Mouse (Mus musculus): ENCODE measurements at regions not wholly inside any gene's neighbourhood (a gene's known extent, or its start where the extent isn't known, plus 50 kb on each side); places are given as distances from the start of the nearest gene placed in this dataset.

- no peak for DNase-seq
Measured at GRCm38 (mm10) chr13:106525406-106526206, 411.2 kb downstream of the Ipo11 start.

DNA sequence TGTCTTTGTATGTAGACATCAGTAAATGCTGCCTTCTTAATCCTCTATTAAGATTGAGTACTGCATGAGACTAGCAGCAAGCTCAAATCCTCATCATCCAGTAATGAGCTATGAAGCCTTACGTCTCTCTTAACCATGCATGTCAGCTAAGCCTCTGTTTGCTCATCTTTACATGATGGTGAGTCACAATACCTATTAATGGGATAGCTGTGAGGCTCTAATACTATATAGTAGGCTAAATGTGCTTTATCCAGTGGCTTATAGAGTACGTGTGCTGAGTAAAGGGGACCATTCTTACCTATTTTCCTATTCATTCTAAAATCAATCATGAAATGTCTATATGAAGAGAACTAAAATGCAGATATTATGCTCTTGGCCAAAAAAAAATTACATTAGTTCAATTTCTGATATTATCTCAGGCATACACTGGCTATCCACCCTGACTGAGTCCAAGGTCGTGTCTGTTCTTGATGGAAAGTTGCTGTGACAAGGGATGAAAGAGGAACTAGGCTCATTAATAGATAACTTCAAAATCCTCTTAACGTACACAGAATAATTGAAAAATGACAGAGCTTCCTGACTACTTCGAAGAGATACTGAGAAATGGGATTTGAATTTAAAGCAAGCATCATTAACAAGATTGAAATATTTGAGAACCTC lies 422.1 kb downstream of the Ipo11 start:
- DNase-seq: no peak

DNA sequence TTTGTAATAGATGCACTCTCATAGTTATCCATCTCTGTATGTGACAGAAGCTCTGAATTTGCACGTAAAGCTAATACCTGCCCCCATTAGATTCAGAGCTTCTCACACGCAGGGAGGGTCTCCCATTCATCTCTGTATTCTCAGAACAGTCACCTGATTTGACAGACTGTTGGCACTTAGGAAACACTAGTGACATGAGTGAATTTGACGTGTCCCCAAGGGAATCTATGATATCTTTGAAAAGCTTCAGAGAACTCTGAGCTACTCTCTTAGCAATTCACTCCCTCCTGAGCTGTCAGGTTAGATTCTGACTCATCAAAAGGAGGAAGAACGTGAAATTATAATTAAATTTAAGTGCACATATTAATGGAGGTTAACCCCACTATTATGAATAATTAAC lies 423.1 kb downstream of the Ipo11 start:
- no peak for DNase-seq

GRCm38 (mm10) chr13:106510435-106510834 lies 426.3 kb downstream of the Ipo11 start:
- no peak for DNase-seq

- DNase-seq: no peak
Measured at GRCm38 (mm10) chr13:106501273-106501672, 435.5 kb downstream of the Ipo11 start.

GRCm38 (mm10) chr13:106471264-106471663 lies 465.5 kb downstream of the Ipo11 start:
- DNase-seq: no peak

DNA sequence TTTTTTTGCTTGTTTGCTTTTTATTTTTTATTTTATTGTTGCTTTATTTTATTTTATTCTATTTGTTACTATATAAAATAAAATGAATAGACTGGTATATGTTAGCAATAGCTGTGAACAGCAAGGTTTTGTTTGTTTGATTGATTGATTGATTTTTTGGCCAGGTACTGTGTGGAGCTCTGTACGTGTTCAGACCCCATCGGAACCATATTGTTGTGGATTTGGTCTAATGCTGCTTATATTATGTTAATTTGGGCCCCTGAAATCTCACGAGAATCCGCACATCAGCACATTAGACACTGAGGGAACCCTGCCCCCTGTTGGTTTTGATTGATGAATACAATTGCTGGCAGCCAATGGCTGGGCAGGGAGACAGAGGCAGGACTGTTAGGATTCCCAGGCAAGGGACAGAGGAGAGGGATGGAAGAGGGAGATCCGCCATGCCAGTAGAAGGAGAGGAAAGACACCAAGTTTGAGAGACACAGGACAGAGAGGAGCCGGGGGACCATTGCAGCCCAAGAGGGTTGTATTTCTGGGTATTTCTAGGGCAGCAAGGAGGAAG lies 482.3 kb downstream of the Ipo11 start:
- DNase-seq: no peak

GRCm38 (mm10) chr13:106432165-106432564 lies 504.6 kb downstream of the Ipo11 start:
- no peak for DNase-seq

DNA sequence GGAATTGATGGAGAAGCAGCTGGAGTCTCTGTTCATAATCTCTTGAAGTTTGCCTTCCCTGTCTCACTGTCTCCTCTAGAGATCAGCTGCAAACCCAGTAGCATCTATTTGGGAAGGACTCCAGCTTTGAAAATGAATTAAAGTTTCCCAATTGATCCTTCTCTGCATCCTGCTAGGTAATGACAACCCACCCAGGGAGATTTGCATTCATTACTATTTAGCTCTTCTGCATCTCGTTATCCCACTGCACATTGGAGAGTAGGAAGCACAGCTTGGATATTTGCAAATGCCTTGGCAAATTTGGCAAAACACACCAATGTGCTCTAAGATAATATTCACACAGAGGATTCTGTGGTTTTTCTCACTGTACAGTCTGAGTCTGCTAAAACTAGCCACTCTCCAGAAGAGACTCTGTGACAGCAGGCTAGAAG lies 530.1 kb downstream of the Ipo11 start:
- no peak for DNase-seq

DNA sequence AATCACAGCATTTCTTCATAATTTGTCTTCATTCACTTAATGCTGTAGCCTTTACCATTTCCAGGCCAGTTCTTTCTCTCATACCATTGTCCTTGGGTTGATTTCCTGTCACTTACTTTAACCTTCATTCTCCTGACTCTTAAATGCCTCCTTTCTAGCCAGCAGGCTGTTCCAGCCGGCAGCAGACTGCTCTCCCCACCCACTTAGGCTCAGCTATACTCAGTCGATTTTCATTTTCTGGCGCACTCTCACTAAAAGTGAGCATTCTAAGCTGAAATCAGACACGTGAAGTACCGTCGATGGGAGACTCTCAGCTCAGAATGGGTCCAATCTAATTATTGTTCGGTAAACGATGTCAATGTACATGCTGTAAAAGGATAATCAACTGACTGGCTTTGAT lies 544.1 kb downstream of the Ipo11 start:
- no peak for DNase-seq

GRCm38 (mm10) chr13:106388634-106389033 lies 548.1 kb downstream of the Ipo11 start:
- DNase-seq: no peak

DNA sequence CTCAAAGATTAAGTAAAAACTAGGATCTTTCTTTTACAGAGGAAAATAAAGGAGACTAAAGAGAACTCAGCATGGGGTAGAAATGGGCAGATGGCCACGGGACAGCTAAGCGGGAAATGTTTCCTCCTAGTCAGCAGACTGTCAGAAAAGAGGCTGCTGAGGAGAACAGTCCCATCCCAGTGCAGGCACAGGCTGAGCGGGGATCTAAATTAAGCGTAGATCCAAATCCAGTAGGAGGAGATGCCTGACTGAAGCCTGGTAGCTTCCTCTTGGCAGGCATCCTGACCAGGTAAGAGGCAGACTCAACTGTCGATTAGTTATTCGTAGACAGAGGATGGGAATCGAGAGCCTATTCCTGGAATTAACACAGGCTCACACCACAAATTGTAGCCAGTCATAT lies 569.2 kb downstream of the Ipo11 start:
- DNase-seq: no peak

- DNase-seq: no peak
Measured at GRCm38 (mm10) chr13:106352614-106353409, 583.9 kb downstream of the Ipo11 start.

- no peak for DNase-seq
Measured at GRCm38 (mm10) chr13:106332025-106332424, 604.7 kb downstream of the Ipo11 start.

- DNase-seq: no peak
Measured at GRCm38 (mm10) chr13:106318980-106319379, 617.8 kb downstream of the Ipo11 start.

- no peak for DNase-seq
Measured at GRCm38 (mm10) chr13:106318476-106318875, 618.3 kb downstream of the Ipo11 start.

DNA sequence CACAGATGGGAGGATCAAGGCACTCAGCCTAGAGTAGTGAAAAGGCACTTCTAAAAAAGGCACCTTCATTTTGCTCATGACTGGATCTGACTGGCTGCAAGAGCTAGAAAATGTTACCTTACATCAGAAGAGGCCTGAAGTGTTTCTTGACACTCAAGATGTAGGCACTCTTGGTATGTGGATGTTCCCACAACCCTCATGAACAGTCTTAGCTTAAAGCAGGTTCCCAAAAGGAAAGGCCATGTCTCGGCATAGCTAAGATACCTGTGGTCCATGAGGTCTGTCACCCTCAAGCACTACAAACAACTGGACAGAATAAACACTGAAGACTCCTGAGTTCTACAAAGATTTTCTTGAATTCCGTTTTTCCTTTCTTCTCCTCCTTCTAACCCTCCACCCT lies 619.5 kb downstream of the Ipo11 start:
- no peak for DNase-seq

GRCm38 (mm10) chr13:106281181-106281580 lies 655.6 kb downstream of the Ipo11 start:
- no peak for DNase-seq

GRCm38 (mm10) chr13:106259874-106260273 lies 676.9 kb downstream of the Ipo11 start:
- no peak for DNase-seq
